Mouse (Mus musculus) CD8-positive naive resting alpha-beta T cell, adult 2 months (primary cell): Measurements from ENCODE around the gene Cfap299.
"Not testable (repeated sequence)": the region's sequence is repeated elsewhere in the genome, so short reads cannot be mapped to it uniquely, and the experiment has no call there.

Experiments used
- DNase-seq, 2 experiments: peaks; one replicate each; pipeline ENCODE4 v3.0.0; 2022; ENCODE audit warnings: low read depth in 2 of 2, low spot score in 2 of 2

Gene Cfap299

GRCm38 (mm10) chr5:98328848-98329624, at the start of gene Cfap299:
Gene Cfap299, plus strand, starts transcription at chr5:98329304.
- DNase-seq = peak; percentile 55 to 64

GRCm38 (mm10) chr5:98281993-98282392, 47.1 kb upstream of the Cfap299 start:
- no peak for DNase-seq

GRCm38 (mm10) chr5:98283696-98284478, 45.2 kb upstream of the Cfap299 start:
- no peak for DNase-seq

GRCm38 (mm10) chr5:98290642-98291041, 38.5 kb upstream of the Cfap299 start:
- DNase-seq = no peak

- DNase-seq = no peak
Measured at GRCm38 (mm10) chr5:98292388-98293048, 36.6 kb upstream of the Cfap299 start.

GRCm38 (mm10) chr5:98293049-98293715, 35.9 kb upstream of the Cfap299 start:
- no peak for DNase-seq

- DNase-seq = no peak
Measured at GRCm38 (mm10) chr5:98300079-98300478, 29.0 kb upstream of the Cfap299 start.

- no peak for DNase-seq
Measured at GRCm38 (mm10) chr5:98305673-98306072, 23.4 kb upstream of the Cfap299 start.

- DNase-seq = no peak
Measured at GRCm38 (mm10) chr5:98306528-98306927, 22.6 kb upstream of the Cfap299 start.

GRCm38 (mm10) chr5:98326625-98327024, 2.5 kb upstream of the Cfap299 start:
- DNase-seq = no peak

GRCm38 (mm10) chr5:98343751-98344150, 14.6 kb downstream of the Cfap299 start:
- DNase-seq = not testable (repeated sequence)

- DNase-seq = no peak
Measured at GRCm38 (mm10) chr5:98344581-98344980, 15.5 kb downstream of the Cfap299 start.

GRCm38 (mm10) chr5:98346067-98346466, 17.0 kb downstream of the Cfap299 start:
- no peak for DNase-seq

- DNase-seq = peak; percentile 8 to 17
Measured at GRCm38 (mm10) chr5:98348605-98349004, 19.5 kb downstream of the Cfap299 start.

- DNase-seq = no peak
Measured at GRCm38 (mm10) chr5:98359912-98360311, 30.8 kb downstream of the Cfap299 start.

- no peak for DNase-seq
Measured at GRCm38 (mm10) chr5:98360792-98361419, 31.8 kb downstream of the Cfap299 start.

- DNase-seq = no peak
Measured at GRCm38 (mm10) chr5:98363428-98363827, 34.3 kb downstream of the Cfap299 start.

- no peak for DNase-seq
Measured at GRCm38 (mm10) chr5:98365340-98365739, 36.2 kb downstream of the Cfap299 start.

- DNase-seq = no peak
Measured at GRCm38 (mm10) chr5:98368822-98369221, 39.7 kb downstream of the Cfap299 start.

- DNase-seq = no peak
Measured at GRCm38 (mm10) chr5:98369426-98369825, 40.3 kb downstream of the Cfap299 start.
